ENCODE assay signal across 9 mouse cellular contexts in genomic region chr11:40775315-40776269, GRCm38 (mm10). TPM values are rescaled to one million over a fixed set of nuclear protein-coding genes. Genes with fewer than 3 reads are reported as not detected.
DNase-seq lines count a peak whose midpoint lies in the region; ATAC-seq and TF ChIP-seq lines count a peak whose summit lies in the region.
"Had no signal": no experiment of that assay in that cellular context is flagged by ENCODE, and none has a peak within 500 bp of the region (broad histone marks: within the 10 kb centered on the region; RNA-seq: fewer than 3 reads in every experiment).

No protein-coding gene starts in this region.

- no peak overlapping the region for H3K9ac ChIP-seq in lung, postnatal 0 days (replicated peaks; ENCODE audit: low read depth)
- H3K9ac ChIP-seq in forebrain, embryonic 16.5 days (replicated peaks; ENCODE audit: low read depth, low read length), result no peak overlapping the region
- H3K9ac ChIP-seq: lung, embryonic 15.5 days had no signal

- ATAC-seq in lung, postnatal 0 days, result no peak
- ATAC-seq in forebrain, embryonic 16.5 days, result peak; percentile 50; the same call in 1 of the 2 replicates

- no peak overlapping the region for H3K4me3 ChIP-seq in lung, postnatal 0 days (ENCODE audit: low read depth, low read length)
- H3K4me3 ChIP-seq in forebrain, embryonic 16.5 days (replicated peaks; ENCODE audit: low read length), result no peak overlapping the region
- H3K4me3 ChIP-seq: lung, embryonic 15.5 days had no signal

- TF ChIP-seq EP300 in lung, postnatal 0 days (IDR thresholded peaks at IDR 0.05), result no peak

- DNase-seq in cerebellum, adult 9-10 months, result peak; percentile 25
- DNase-seq in cerebellum, adult 18-20 months, result no peak
- peak; percentile 74 for DNase-seq in lung, postnatal 0 days (ENCODE audit: low spot score)
- DNase-seq in lung, adult 18-20 months, result no peak
- peak; percentile 7 for DNase-seq in lung, postnatal 25 days (ENCODE audit: low spot score)
- no peak for DNase-seq in thymus, postnatal 25 days
- DNase-seq in ovary, adult 18-20 months (ENCODE audit: low spot score), result no peak

- no peak overlapping the region for H3K4me2 ChIP-seq in lung, postnatal 0 days (replicated peaks; ENCODE audit: low read depth, low read length)
- peak overlapping the region; percentile 24 for H3K4me2 ChIP-seq in forebrain, embryonic 16.5 days (ENCODE audit: low read length)
- H3K4me2 ChIP-seq: lung, embryonic 15.5 days had no signal

- H3K4me1 ChIP-seq in lung, postnatal 0 days (ENCODE audit: insufficient read depth, low read depth, low read length), result no peaks in the 10 kb centered on the region
- peaks cover 3% of the 10 kb centered on the region; the same call in 1 of the 2 replicates for H3K4me1 ChIP-seq in forebrain, embryonic 16.5 days (replicated peaks; ENCODE audit: control insufficient read depth, insufficient read depth, low read length)
- H3K4me1 ChIP-seq: lung, embryonic 15.5 days had no signal

- TF ChIP-seq CTCF in lung, postnatal 0 days (IDR thresholded peaks at IDR 0.05), result peak; percentile 72

- 45% methylated on average over 12 of the region's 12 CpGs for WGBS in lung, postnatal 0 days
- WGBS in forebrain, embryonic 16.5 days, result 36% methylated on average over 12 of the region's 12 CpGs

- H3K27ac ChIP-seq in lung, postnatal 0 days (ENCODE audit: low read length), result no peak overlapping the region
- H3K27ac ChIP-seq in forebrain, embryonic 16.5 days (ENCODE audit: low read length), result no peak overlapping the region
- H3K27ac ChIP-seq: lung, embryonic 15.5 days had no signal

- no peaks in the 10 kb centered on the region for H3K9me3 ChIP-seq in lung, postnatal 0 days (ENCODE audit: low read length)
- no peaks in the 10 kb centered on the region for H3K9me3 ChIP-seq in forebrain, embryonic 16.5 days (ENCODE audit: control insufficient read depth, low read length)
- H3K9me3 ChIP-seq: lung, embryonic 15.5 days had no signal

- no peaks in the 10 kb centered on the region for H3K36me3 ChIP-seq in lung, postnatal 0 days (ENCODE audit: insufficient read depth, low read length)
- H3K36me3 ChIP-seq in forebrain, embryonic 16.5 days (ENCODE audit: control insufficient read depth, insufficient read depth), result no peaks in the 10 kb centered on the region
- H3K36me3 ChIP-seq: lung, embryonic 15.5 days had no signal

- H3K27me3 ChIP-seq in lung, postnatal 0 days (replicated peaks; ENCODE audit: insufficient read depth, low read length), result no peaks in the 10 kb centered on the region
- H3K27me3 ChIP-seq in forebrain, embryonic 16.5 days (replicated peaks; ENCODE audit: control insufficient read depth, insufficient read depth, low read length), result no peaks in the 10 kb centered on the region
- H3K27me3 ChIP-seq: lung, embryonic 15.5 days had no signal

RNA-seq across cellular contexts. Expression of gene Ccng1, which starts 20.5 kb away (rescaled TPM):
- polyA plus RNA-seq in lung, postnatal 0 days (2015; fragmentation: Nextera tagmentation; extraction: Ambion mirVana), result 26.2 and 32.2 TPM in 2 replicates
- 32.2 and 38.0 TPM in 2 replicates for polyA plus RNA-seq in forebrain, embryonic 16.5 days (2015; fragmentation: Nextera tagmentation; extraction: Ambion mirVana)

RNA-seq across cellular contexts. Expression of gene Nudcd2, which starts 42.1 kb away (rescaled TPM):
- 55.2 and 60.7 TPM in 2 replicates for polyA plus RNA-seq in lung, postnatal 0 days (2015; fragmentation: Nextera tagmentation; extraction: Ambion mirVana)
- polyA plus RNA-seq in forebrain, embryonic 16.5 days (2015; fragmentation: Nextera tagmentation; extraction: Ambion mirVana), result 69.9 and 81.5 TPM in 2 replicates

RNA-seq across cellular contexts. Expression of gene Hmmr, which starts 42.4 kb away (rescaled TPM):
- 1.5 and 2.9 TPM in 2 replicates for polyA plus RNA-seq in lung, postnatal 0 days (2015; fragmentation: Nextera tagmentation; extraction: Ambion mirVana)
- polyA plus RNA-seq in forebrain, embryonic 16.5 days (2015; fragmentation: Nextera tagmentation; extraction: Ambion mirVana), result 16.8 and 19.1 TPM in 2 replicates

Comparison
In these comparisons a context has a peak if more than half of its experiments do, and no peak if none do; other contexts are left out.
1. DNase-seq: peak in cerebellum, adult 9-10 months (single experiment), lung, postnatal 0 days (single experiment) and lung, postnatal 25 days (single experiment); none in cerebellum, adult 18-20 months (0 of 2), lung, adult 18-20 months (0 of 2), thymus, postnatal 25 days (single experiment) and ovary, adult 18-20 months (single experiment).